26 mouse cellular contexts compared by ENCODE assay signal in the genomic region with DNA sequence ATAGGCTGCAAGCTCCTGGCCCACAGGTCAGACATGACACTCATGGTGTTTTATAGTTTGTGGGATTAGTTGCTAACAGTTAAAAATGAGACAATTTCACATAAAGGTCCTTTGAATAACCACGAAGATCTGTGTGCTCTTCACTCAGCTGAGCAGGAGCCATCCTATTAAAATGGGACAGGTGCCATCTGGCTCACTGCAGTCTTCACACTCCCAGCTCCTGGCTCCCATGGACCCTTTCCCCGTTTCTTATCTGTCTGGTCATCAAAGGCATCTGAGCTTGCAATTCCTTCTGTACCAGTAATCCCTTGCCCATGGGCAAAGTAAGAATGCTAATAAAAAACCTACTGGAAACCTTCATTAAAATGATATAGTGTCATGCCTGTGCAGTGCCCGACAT.
DNase-seq lines count a peak whose midpoint lies in the region; ATAC-seq lines count a peak whose summit lies in the region.
"Had no signal": no experiment of that assay in that cellular context is flagged by ENCODE, and none has a peak within 500 bp of the region (broad histone marks: within the 10 kb centered on the region; RNA-seq: fewer than 3 reads in every experiment).

No protein-coding gene starts in this region.

- H3K36me3 ChIP-seq in hindbrain, embryonic 12.5 days = no peaks in the 10 kb centered on the region
- no peaks in the 10 kb centered on the region for H3K36me3 ChIP-seq in hindbrain, embryonic 10.5 days
- no peaks in the 10 kb centered on the region for H3K36me3 ChIP-seq in midbrain, embryonic 16.5 days (ENCODE audit: control insufficient read depth, insufficient read depth, low read length)
- H3K36me3 ChIP-seq: embryonic facial prominence, embryonic 13.5 days; G1E; heart, embryonic 10.5 days; intestine, embryonic 15.5 days; limb, embryonic 10.5 days; liver, embryonic 15.5 days; lung, embryonic 15.5 days had no signal

- no peak overlapping the region for H3K4me2 ChIP-seq in hindbrain, embryonic 12.5 days (replicated peaks)
- no peak overlapping the region for H3K4me2 ChIP-seq in midbrain, embryonic 16.5 days (ENCODE audit: low read length)
- H3K4me2 ChIP-seq: embryonic facial prominence, embryonic 13.5 days; liver, embryonic 15.5 days; lung, embryonic 15.5 days had no signal

- ATAC-seq in hindbrain, embryonic 12.5 days (ENCODE audit: low FRiP score) = no peak
- no peak for ATAC-seq in midbrain, embryonic 16.5 days
- ATAC-seq: activated CD4-positive, CD25-positive, alpha-beta regulatory T cell, adult 4 months; intestine, embryonic 15.5 days had no signal

- peaks cover 7% of the 10 kb centered on the region for H3K4me1 ChIP-seq in hindbrain, embryonic 12.5 days
- H3K4me1 ChIP-seq in hindbrain, embryonic 10.5 days (replicated peaks) = peaks cover 5% of the 10 kb centered on the region; the same call in 1 of the 2 replicates
- peaks cover 12% of the 10 kb centered on the region for H3K4me1 ChIP-seq in midbrain, embryonic 16.5 days (ENCODE audit: control insufficient read depth, insufficient read depth, low read length)
- H3K4me1 ChIP-seq: heart, embryonic 10.5 days; intestine, embryonic 15.5 days; liver, embryonic 15.5 days; lung, embryonic 15.5 days had no signal

- WGBS in hindbrain, embryonic 12.5 days = 77% methylated on average over 3 of the region's 3 CpGs
- WGBS in hindbrain, embryonic 10.5 days = 86% methylated on average over 3 of the region's 3 CpGs
- WGBS in midbrain, embryonic 16.5 days = 50% methylated on average over 3 of the region's 3 CpGs

- no peak for DNase-seq in hindbrain, embryonic 10.5 days (ENCODE audit: low spot score)
- peak; percentile 30 for DNase-seq in brain, adult 2 months (ENCODE audit: low read depth, low spot score)
- peak; percentile 5 for DNase-seq in gonadal fat pad, adult 2 months (ENCODE audit: low read depth)
- DNase-seq in adrenal gland, postnatal 14 days = no peak
- DNase-seq in right cerebral cortex, postnatal 10 days (ENCODE audit: low spot score in 2 of 2) = no peak
- DNase-seq: adrenal gland, postnatal 25 days; B cell, adult 2 months; cerebellum, adult 11 months; cerebellum, postnatal 36 days; embryo, embryonic 11 days; heart, postnatal 4 days; kidney, adult 9 months; kidney, postnatal 25 days; liver; lung, postnatal 4 days had no signal

- H3K27ac ChIP-seq in hindbrain, embryonic 12.5 days = 0 out of 2 replicates have a peak overlapping the region, but pooled peaks have one; percentile 84
- no peak overlapping the region for H3K27ac ChIP-seq in hindbrain, embryonic 10.5 days
- peak overlapping the region; percentile 92 for H3K27ac ChIP-seq in midbrain, embryonic 16.5 days (ENCODE audit: low read length)
- H3K27ac ChIP-seq: heart, embryonic 10.5 days; limb, embryonic 10.5 days; liver, embryonic 15.5 days; lung, embryonic 15.5 days had no signal

- H3K9me3 ChIP-seq in hindbrain, embryonic 12.5 days (replicated peaks) = no peaks in the 10 kb centered on the region
- H3K9me3 ChIP-seq in hindbrain, embryonic 10.5 days = no peaks in the 10 kb centered on the region
- no peaks in the 10 kb centered on the region for H3K9me3 ChIP-seq in midbrain, embryonic 16.5 days (replicated peaks; ENCODE audit: control insufficient read depth, low read length, poor library complexity, severe bottlenecking)
- H3K9me3 ChIP-seq: embryonic facial prominence, embryonic 13.5 days; G1E; heart, embryonic 10.5 days; intestine, embryonic 15.5 days; limb, embryonic 10.5 days; liver, embryonic 15.5 days; lung, embryonic 15.5 days had no signal

- H3K4me3 ChIP-seq in hindbrain, embryonic 12.5 days = no peak overlapping the region
- no peak overlapping the region for H3K4me3 ChIP-seq in hindbrain, embryonic 10.5 days
- H3K4me3 ChIP-seq in midbrain, embryonic 16.5 days (ENCODE audit: low read depth, low read length) = no peak overlapping the region
- H3K4me3 ChIP-seq: embryonic facial prominence, embryonic 13.5 days; heart, embryonic 10.5 days; intestine, embryonic 15.5 days; layer of hippocampus, adult 2 months; limb, embryonic 10.5 days; liver, embryonic 15.5 days; lung, embryonic 15.5 days had no signal

- no peak overlapping the region for H3K9ac ChIP-seq in hindbrain, embryonic 12.5 days
- H3K9ac ChIP-seq in midbrain, embryonic 16.5 days (ENCODE audit: low read depth, low read length) = no peak overlapping the region
- H3K9ac ChIP-seq: embryonic facial prominence, embryonic 13.5 days; intestine, embryonic 15.5 days; liver, embryonic 15.5 days; lung, embryonic 15.5 days had no signal

- H3K27me3 ChIP-seq in hindbrain, embryonic 12.5 days = no peaks in the 10 kb centered on the region
- H3K27me3 ChIP-seq in hindbrain, embryonic 10.5 days (ENCODE audit: insufficient read depth, poor library complexity, severe bottlenecking) = no peaks in the 10 kb centered on the region
- H3K27me3 ChIP-seq in midbrain, embryonic 16.5 days (ENCODE audit: control insufficient read depth, insufficient read depth, low read depth, low read length) = no peaks in the 10 kb centered on the region
- H3K27me3 ChIP-seq: embryonic facial prominence, embryonic 13.5 days; intestine, embryonic 15.5 days; liver, embryonic 15.5 days; lung, embryonic 15.5 days had no signal

Comparison
In these comparisons a context has a peak if more than half of its experiments do, and no peak if none do; other contexts are left out.
1. DNase-seq: peak in brain, adult 2 months (single experiment) and gonadal fat pad, adult 2 months (single experiment); none in hindbrain, embryonic 10.5 days (single experiment), adrenal gland, postnatal 14 days (single experiment) and right cerebral cortex, postnatal 10 days (0 of 2).